Mouse (Mus musculus): ENCODE data around the gene Poc1a.

- TF ChIP-seq GATA1 (IDR thresholded peaks at IDR 0.05; ENCODE audit: borderline replicate concordance, low read length) (no peak), CTCF (IDR thresholded peaks at IDR 0.05; ENCODE audit: low read depth, low read length) (no peak), TAL1 (conservative IDR thresholded peaks at IDR 0.05; ENCODE audit: low read depth, low read length) (no peak), POLR2AphosphoS5 (IDR thresholded peaks at IDR 0.05; ENCODE audit: insufficient replicate concordance, low read depth, low read length) (no peak), GATA2 (IDR thresholded peaks at IDR 0.05; ENCODE audit: borderline replicate concordance, low read depth, low read length) (no peak)
Measured at GRCm38 (mm10) chr9:106270656-106271055, 10.2 kb upstream of the Poc1a start.

All from G1E (cell line).